Mouse (Mus musculus) heart, embryonic 14.5 days (tissue): ENCODE results near the gene Cd2. TPM values are rescaled to one million over a fixed set of nuclear protein-coding genes. Genes with fewer than 3 reads are reported as not detected.

ENCODE experiments used
- ATAC-seq: fragments of 200-750 bp; cut with Nextera tagmentation; 2 replicates; pipeline ENCODE4 v1.8.0; 2017; ENCODE audit warnings: low read depth, moderate TSS enrichment; ENCODE audit not compliant: insufficient number of reproducible peaks, insufficient read depth, low FRiP score
- H3K27ac ChIP-seq, 2 experiments: fragments of 200-500 bp in 1 of 2; fragments of 300-500 bp in 1 of 2; sonication (generic) in 1 of 2; replicated peaks in 1 of 2; 2 replicates each; pipeline ENCODE4 v1.5.1; 2012 to 2014; ENCODE audit warnings: low read depth in 2 of 2, low read length in 2 of 2, control low read depth in 1 of 2, mild to moderate bottlenecking in 1 of 2, mixed read lengths in 1 of 2; ENCODE audit not compliant: control insufficient read depth in 1 of 2, insufficient read depth in 1 of 2
- H3K27me3 ChIP-seq: fragments of 300-500 bp; sonication (generic); 2 replicates; pipeline ENCODE4 v1.6.1; 2014; ENCODE audit warnings: mild to moderate bottlenecking, low read length, control low read depth; ENCODE audit not compliant: control insufficient read depth, insufficient read depth
- H3K36me3 ChIP-seq: fragments of 300-500 bp; sonication (generic); 2 replicates; pipeline ENCODE4 v1.6.1; 2014; ENCODE audit warnings: mild to moderate bottlenecking, control low read depth, low read length, mixed read lengths; ENCODE audit not compliant: control insufficient read depth, insufficient read depth
- H3K4me1 ChIP-seq, 2 experiments: fragments of 200-500 bp in 1 of 2; fragments of 300-500 bp in 1 of 2; sonication (generic) in 1 of 2; 2 replicates each; pipeline ENCODE4 v1.6.1; 2012 to 2014; ENCODE audit warnings: low read length in 2 of 2, control low read depth in 1 of 2, mixed read lengths in 1 of 2; ENCODE audit not compliant: control insufficient read depth in 2 of 2, insufficient read depth in 2 of 2
- H3K4me2 ChIP-seq: fragments of 300-500 bp; sonication (generic); 2 replicates; pipeline ENCODE4 v1.6.1; 2014; ENCODE audit warnings: mild to moderate bottlenecking, low read length
- H3K4me3 ChIP-seq, 2 experiments: fragments of 200-500 bp in 1 of 2; fragments of 300-500 bp in 1 of 2; sonication (generic) in 1 of 2; 2 replicates each; pipeline ENCODE4 v1.5.1; 2012 to 2014; ENCODE audit warnings: low read length in 2 of 2, mild to moderate bottlenecking in 2 of 2, control low read depth in 1 of 2, low read depth in 1 of 2, moderate library complexity in 1 of 2; ENCODE audit not compliant: control insufficient read depth in 1 of 2, insufficient read depth in 1 of 2
- H3K9ac ChIP-seq: fragments of 300-500 bp; sonication (generic); 2 replicates; pipeline ENCODE4 v1.6.1; 2014; ENCODE audit warnings: mild to moderate bottlenecking, low read length
- H3K9me3 ChIP-seq: fragments of 300-500 bp; sonication (generic); 2 replicates; pipeline ENCODE4 v1.6.1; 2016; ENCODE audit warnings: low read length, control low read depth; ENCODE audit not compliant: control insufficient read depth
- WGBS: fragments of 180-500 bp; shearing (Covaris S2); extraction: QIAGEN DNeasy Blood & Tissue Kit; methylation state at CpG from one replicate; pipeline ENCODE4 v1.1.7; 2014; 5-methylcytosine and 5-hydroxymethylcytosine counted together
- polyA plus RNA-seq: library from polyadenylated mRNA; unstranded; fragments of >200 nt; fragmentation: Nextera tagmentation; extraction: Ambion mirVana; gene quantifications from 2 replicates; pipeline ENCODE4 v1.2.1, GENCODE M21; 2014

The Cd2 gene
- polyA plus RNA-seq, 1 experiment from 2014 or later, result not detected

DNA sequence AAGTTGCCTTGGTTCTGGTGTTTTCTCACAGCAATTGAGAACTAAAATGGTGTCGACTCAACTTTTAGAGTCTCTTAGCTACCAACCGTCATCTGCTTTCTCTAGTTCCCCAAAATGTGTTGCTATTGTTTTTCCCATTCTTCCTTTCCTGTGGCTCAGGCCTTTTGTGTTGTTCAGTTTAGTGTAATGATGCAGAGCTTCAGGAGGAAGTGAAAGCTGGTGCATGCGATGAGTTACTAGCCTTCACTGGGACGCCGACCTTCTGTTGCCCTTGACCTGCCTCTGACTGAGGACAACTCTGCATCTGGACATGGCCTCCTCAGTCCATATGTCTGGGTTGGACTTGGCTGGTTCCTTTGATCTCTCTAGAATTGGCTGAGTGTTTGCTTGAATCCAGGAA is 16.9 kb downstream of the Cd2 start:
- ATAC-seq, result no peak
- Histone ChIP-seq H3K36me3 (no peaks in the 10 kb centered on the region), H3K27ac (no peak overlapping the region), H3K27me3 (no peaks in the 10 kb centered on the region), H3K9me3 (peaks cover 5% of the 10 kb centered on the region; the same call in 1 of the 2 replicates), H3K4me3 (no peak overlapping the region), H3K9ac (no peak overlapping the region), H3K4me1 (0 out of 4 replicates have a peak, but pooled peaks cover 0 to 2% of the 10 kb centered on the region in 2 experiments), H3K4me2 (no peak overlapping the region)
- WGBS, result 92% methylated on average over 5 of the region's 5 CpGs

- Histone ChIP-seq H3K4me2 (no peak overlapping the region), H3K9ac (no peak overlapping the region), H3K36me3 (no peaks in the 10 kb centered on the region), H3K9me3 (peaks cover 5% of the 10 kb centered on the region; the same call in 1 of the 2 replicates), H3K27me3 (no peaks in the 10 kb centered on the region), H3K27ac (no peak overlapping the region), H3K4me3 (no peak overlapping the region), H3K4me1 (no peaks in the 10 kb centered on the region)
- 84% methylated on average over 7 of the region's 7 CpGs for WGBS
- ATAC-seq, result no peak
These were observed 19.4 kb downstream of the Cd2 start for GRCm38 (mm10) chr3:101268361-101268760.

DNA sequence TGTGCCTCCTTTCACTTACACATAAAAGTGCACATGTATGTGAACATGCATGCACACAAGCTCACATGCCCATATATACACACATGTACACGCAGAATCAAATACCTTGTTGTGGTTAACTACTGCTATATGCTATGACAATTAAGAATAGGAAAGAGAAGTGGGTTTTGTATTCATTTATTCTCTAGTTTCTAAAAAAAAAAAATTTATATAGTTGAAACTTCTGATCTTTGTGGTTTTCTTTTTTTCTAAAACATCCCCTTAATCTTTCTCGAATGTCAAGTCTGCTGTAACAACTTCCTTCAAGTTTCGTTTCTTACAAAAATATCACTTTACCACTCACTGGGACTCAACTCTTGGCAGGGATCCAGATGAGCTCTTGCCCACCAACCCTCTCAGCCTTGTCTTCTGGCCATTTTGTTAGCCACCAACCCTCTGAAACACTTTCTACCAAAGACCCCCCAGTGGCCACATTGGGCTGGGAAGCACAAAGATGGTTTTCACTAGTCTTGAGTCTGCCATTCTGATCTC is 22.1 kb downstream of the Cd2 start:
- Histone ChIP-seq H3K9me3 (peaks cover 5% of the 10 kb centered on the region; the same call in 1 of the 2 replicates), H3K9ac (no peak overlapping the region), H3K4me3 (no peak overlapping the region), H3K27ac (no peak overlapping the region), H3K36me3 (no peaks in the 10 kb centered on the region), H3K4me2 (no peak overlapping the region), H3K4me1 (no peaks in the 10 kb centered on the region), H3K27me3 (no peaks in the 10 kb centered on the region)
- no peak for ATAC-seq
- WGBS, result 62% methylated on average over 3 of the region's 3 CpGs

GRCm38 (mm10) chr3:101258976-101259375 is 28.8 kb downstream of the Cd2 start:
- no peak for ATAC-seq
- no peak overlapping the region for H3K4me2 ChIP-seq
- no peak overlapping the region for H3K27ac ChIP-seq

GRCm38 (mm10) chr3:101256090-101256489 is 31.6 kb downstream of the Cd2 start:
- WGBS, result 85% methylated on average over 8 of the region's 8 CpGs
- no peaks in the 10 kb centered on the region for H3K27me3 ChIP-seq
- no peak overlapping the region for H3K4me3 ChIP-seq
- no peak for ATAC-seq
- H3K9me3 ChIP-seq, result no peaks in the 10 kb centered on the region
- H3K4me2 ChIP-seq, result no peak overlapping the region
- H3K27ac ChIP-seq, result no peak overlapping the region
- no peaks in the 10 kb centered on the region for H3K36me3 ChIP-seq
- H3K9ac ChIP-seq, result no peak overlapping the region
- no peaks in the 10 kb centered on the region for H3K4me1 ChIP-seq

More at GRCm38 (mm10) chr3:101258976-101259375, 28.8 kb downstream of the Cd2 start:
- no peak overlapping the region for H3K4me3 ChIP-seq
- H3K27me3 ChIP-seq, result no peaks in the 10 kb centered on the region
- no peaks in the 10 kb centered on the region for H3K36me3 ChIP-seq
- WGBS, result 32% methylated on average over 2 of the region's 2 CpGs
- no peak overlapping the region for H3K9ac ChIP-seq
- H3K4me1 ChIP-seq, result no peaks in the 10 kb centered on the region
- no peaks in the 10 kb centered on the region for H3K9me3 ChIP-seq

GRCm38 (mm10) chr3:101252141-101252540 is 35.6 kb downstream of the Cd2 start:
- H3K27me3 ChIP-seq, result no peaks in the 10 kb centered on the region
- no peaks in the 10 kb centered on the region for H3K36me3 ChIP-seq
- H3K4me2 ChIP-seq, result no peak overlapping the region
- no peaks in the 10 kb centered on the region for H3K4me1 ChIP-seq
- H3K9ac ChIP-seq, result no peak overlapping the region
- H3K9me3 ChIP-seq, result no peaks in the 10 kb centered on the region
- H3K27ac ChIP-seq, result no peak overlapping the region
- no peak for ATAC-seq
- H3K4me3 ChIP-seq, result no peak overlapping the region
- WGBS, result 74% methylated on average over 8 of the region's 8 CpGs

DNA sequence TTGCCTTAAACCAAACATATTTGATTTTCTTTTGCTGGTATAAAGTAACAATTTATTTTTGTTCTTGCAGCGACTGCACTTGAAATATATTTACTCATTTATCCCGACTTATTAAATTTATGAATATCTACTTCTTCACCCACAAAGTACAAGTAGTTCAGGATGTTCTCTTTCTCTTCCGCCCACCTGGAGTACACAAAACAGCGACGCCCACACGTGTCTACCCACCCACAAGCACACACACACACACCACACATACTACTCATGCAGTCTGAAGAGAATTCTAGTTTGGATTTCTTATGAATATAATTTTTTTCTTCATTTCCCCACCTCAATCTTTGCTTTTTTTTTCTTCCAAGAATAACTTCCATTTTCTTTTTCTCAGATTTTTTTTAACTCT is 37.9 kb downstream of the Cd2 start:
- no peaks in the 10 kb centered on the region for H3K27me3 ChIP-seq
- WGBS, result 78% methylated on average over 6 of the region's 6 CpGs
- H3K9ac ChIP-seq, result no peak overlapping the region
- H3K4me1 ChIP-seq, result no peaks in the 10 kb centered on the region
- ATAC-seq, result no peak
- H3K4me3 ChIP-seq, result no peak overlapping the region
- no peak overlapping the region for H3K4me2 ChIP-seq
- no peaks in the 10 kb centered on the region for H3K36me3 ChIP-seq
- H3K9me3 ChIP-seq, result no peaks in the 10 kb centered on the region
- H3K27ac ChIP-seq, result no peak overlapping the region

GRCm38 (mm10) chr3:101245212-101245611 is 42.5 kb downstream of the Cd2 start:
- 67% methylated on average over 3 of the region's 3 CpGs for WGBS
- no peaks in the 10 kb centered on the region for H3K9me3 ChIP-seq
- H3K4me2 ChIP-seq, result no peak overlapping the region
- H3K4me3 ChIP-seq, result no peak overlapping the region
- H3K4me1 ChIP-seq, result no peaks in the 10 kb centered on the region
- no peak overlapping the region for H3K9ac ChIP-seq
- H3K36me3 ChIP-seq, result no peaks in the 10 kb centered on the region
- no peak for ATAC-seq
- no peak overlapping the region for H3K27ac ChIP-seq
- H3K27me3 ChIP-seq, result no peaks in the 10 kb centered on the region
